Mouse (Mus musculus) neutrophil, adult 5-6 weeks (primary cell): ENCODE results near the gene Rxfp2. TPM values are rescaled to one million over a fixed set of nuclear protein-coding genes. Genes with fewer than 3 reads are reported as not detected.

Experiments
- ATAC-seq: fragments of 151-379, 151-347 bp; 2 replicates; pipeline ENCODE4 v1.8.0; 2017; ENCODE audit warnings: mild to moderate bottlenecking, moderate TSS enrichment; ENCODE audit not compliant: insufficient number of reproducible peaks, poor library complexity, low FRiP score, severe bottlenecking; ENCODE audit errors: extremely low read depth
- total RNA-seq: library from RNA; stranded (forward); fragments of 200-1000 nt; gene quantifications from 2 replicates; pipeline ENCODE4 v1.2.3, GENCODE M21; 2017

The Rxfp2 gene
- total RNA-seq, 1 experiment from 2014 or later = not detected

GRCm38 (mm10) chr5:150032075-150032492 is 13.6 kb downstream of the Rxfp2 start:
- no peak for ATAC-seq

GRCm38 (mm10) chr5:150036286-150036685 is 17.8 kb downstream of the Rxfp2 start:
- no peak for ATAC-seq

DNA sequence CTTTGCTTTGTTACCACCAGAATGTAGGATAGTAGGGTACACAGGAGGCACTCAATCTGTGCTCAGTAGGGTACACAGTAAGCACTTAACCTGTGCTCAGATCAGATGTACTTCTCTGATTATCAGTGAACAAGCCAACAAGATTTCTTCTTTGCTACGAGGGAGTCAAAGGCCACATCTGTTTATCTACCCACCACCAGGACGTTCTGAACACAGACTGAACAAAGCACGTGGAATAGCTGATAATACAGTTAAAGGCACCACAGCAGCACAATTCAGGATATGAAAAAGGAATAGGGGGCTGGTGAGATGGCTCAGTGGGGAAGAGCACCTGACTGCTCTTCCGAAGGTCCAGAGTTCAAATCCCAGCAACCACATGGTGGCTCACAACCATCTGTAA is 18.4 kb downstream of the Rxfp2 start:
- ATAC-seq = no peak

- no peak for ATAC-seq
These were observed 26.1 kb downstream of the Rxfp2 start for GRCm38 (mm10) chr5:150044533-150044932.

- ATAC-seq = no peak
These were observed 28.0 kb downstream of the Rxfp2 start for GRCm38 (mm10) chr5:150046438-150046837.

- ATAC-seq = no peak
These were observed 31.5 kb downstream of the Rxfp2 start for GRCm38 (mm10) chr5:150049946-150050345.

DNA sequence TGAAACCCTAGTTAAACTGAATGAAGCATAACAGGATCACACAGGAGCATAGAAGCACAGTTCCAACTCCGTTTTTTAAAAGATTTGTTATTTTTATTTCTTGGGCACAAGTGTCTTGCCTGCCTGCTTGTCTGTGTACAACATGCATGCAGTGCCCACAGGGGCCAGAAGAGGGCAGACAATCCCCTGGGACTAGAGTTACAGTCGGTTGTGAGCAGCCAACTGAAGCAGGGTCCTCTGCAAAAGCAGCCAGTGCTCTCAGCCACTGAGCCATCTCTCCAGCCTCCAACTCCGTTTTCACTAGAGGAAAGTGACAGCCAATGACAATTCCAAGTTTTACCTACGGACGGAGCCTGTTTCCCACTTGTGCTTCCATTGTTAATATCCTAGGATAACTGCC is 33.4 kb downstream of the Rxfp2 start:
- 0 out of 2 replicates have a peak, but pooled peaks have one; percentile 41 for ATAC-seq

GRCm38 (mm10) chr5:150053294-150053693 is 34.8 kb downstream of the Rxfp2 start:
- ATAC-seq = no peak

DNA sequence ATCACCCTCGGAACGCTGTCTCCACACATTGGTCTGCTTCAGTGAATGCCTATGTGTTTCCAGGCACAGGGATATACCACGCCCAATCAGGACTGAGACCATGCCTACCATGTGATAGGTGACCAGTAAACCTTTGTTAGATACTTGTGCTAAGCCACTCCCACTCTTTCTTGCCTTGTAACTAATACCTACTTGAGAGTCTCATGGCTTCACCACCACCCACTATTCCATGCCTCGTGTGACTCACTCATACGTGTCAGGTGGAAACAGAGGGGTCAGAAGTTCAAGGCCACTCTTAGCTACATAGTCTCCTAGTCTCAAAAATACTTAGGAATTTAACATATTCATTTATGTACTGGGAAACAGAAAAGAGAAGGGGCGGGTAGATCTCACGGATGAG is 35.5 kb downstream of the Rxfp2 start:
- no peak for ATAC-seq

DNA sequence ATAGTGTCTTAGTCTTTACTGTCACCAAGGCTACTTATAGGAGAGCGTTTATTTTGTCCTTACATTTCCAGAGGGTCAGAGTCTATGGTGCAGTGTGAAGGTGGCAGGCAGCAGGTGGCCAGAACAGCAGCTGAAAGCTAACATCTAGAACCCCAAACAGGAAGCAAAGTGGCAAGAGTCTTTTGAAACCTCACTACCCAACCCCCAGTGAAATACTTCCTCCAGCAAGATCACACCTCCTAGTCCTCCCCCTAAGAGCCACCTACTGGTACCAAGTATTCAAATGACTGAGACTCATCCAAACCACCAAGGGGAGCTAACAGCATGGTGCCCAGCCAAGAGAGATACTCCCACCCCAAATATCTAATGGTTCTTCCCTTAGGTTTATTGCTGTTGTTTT is 36.8 kb downstream of the Rxfp2 start:
- peak; percentile 24; the same call in 1 of the 2 replicates for ATAC-seq

GRCm38 (mm10) chr5:150056056-150056455 is 37.6 kb downstream of the Rxfp2 start:
- no peak for ATAC-seq

GRCm38 (mm10) chr5:150058845-150059244 is 40.4 kb downstream of the Rxfp2 start:
- no peak for ATAC-seq

DNA sequence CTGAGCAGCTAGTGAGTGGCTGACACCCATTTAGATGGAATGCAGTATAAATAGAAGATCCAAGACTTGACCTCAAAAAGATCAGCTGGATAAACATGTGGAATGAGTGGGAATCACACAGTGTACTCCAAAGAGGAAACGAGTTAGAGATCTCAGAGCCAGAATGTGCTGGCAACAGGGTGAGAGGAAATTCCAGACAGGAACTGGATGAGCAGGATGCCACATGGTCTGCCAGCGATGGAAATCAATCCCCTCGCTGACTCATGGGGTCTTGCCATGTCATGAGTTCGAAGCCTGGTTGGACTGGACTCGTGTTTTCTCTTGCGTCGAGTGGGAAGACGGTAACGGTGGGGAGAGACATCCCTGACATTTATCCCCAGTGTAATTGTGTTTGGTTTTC is 41.0 kb downstream of the Rxfp2 start:
- ATAC-seq = no peak

GRCm38 (mm10) chr5:150061086-150061485 is 42.6 kb downstream of the Rxfp2 start:
- ATAC-seq = no peak

DNA sequence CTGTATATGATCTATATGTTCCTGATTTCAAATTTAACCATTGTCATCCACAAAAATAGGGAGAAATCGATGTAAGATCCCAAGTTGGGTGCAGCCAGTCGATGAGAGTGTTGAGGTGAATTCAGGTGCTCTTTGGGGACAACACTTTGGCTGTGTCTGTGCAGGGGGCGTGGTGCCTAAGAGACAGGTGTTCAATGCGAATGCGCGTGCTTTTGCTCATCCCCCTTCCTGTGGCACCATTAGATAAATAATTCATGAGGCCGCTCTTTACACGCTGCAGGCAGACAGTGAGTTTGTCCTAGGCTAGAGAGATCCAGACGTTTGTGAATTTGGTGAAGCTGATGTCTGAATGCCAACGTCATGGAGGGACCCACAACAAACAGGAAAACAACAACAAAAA is 45.8 kb downstream of the Rxfp2 start:
- ATAC-seq = no peak

- ATAC-seq = no peak
These were observed 51.6 kb downstream of the Rxfp2 start for GRCm38 (mm10) chr5:150070086-150070485.

GRCm38 (mm10) chr5:150071738-150072137 is 53.3 kb downstream of the Rxfp2 start:
- ATAC-seq = no peak

- no peak for ATAC-seq
These were observed 61.7 kb downstream of the Rxfp2 start for GRCm38 (mm10) chr5:150079866-150080797.

DNA sequence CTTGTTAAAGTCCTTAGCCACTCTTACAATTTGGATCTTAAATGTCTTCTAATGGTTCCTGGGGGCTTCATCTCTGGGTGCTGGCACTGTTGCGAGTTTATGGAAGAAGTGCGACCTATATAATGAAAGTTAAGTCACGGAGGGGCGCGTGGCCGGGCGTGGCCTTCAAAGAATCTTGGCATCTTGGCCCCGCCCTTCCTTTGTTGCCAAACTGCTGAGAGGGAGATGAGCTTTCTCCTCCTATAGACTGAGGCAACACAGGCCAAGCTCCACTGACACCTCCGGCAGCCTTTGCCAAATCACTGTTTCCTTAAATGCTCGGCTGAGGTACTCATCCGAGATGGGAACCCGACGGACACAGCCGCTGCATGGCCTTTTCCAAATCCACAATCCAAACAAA is 64.2 kb downstream of the Rxfp2 start:
- no peak for ATAC-seq

DNA sequence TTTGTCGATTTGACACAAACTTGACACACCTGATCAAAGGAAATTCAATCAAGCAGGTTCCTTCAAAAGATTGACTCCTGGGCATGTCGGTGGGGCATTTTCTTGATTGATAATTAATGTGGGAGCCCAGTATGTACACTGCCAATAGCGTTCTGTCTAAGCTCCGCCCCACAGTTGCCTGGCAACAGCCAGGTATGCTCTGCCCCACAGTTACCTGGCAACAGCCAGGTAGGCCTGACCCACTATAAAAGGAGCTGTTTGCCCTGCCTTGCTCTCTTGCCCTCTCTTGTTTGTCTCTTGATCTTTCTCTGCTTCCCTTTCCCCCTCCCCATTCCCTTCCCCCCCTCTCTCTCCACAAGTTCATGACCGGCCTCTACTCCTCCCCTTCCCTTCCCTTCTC is 64.7 kb downstream of the Rxfp2 start:
- ATAC-seq = no peak

DNA sequence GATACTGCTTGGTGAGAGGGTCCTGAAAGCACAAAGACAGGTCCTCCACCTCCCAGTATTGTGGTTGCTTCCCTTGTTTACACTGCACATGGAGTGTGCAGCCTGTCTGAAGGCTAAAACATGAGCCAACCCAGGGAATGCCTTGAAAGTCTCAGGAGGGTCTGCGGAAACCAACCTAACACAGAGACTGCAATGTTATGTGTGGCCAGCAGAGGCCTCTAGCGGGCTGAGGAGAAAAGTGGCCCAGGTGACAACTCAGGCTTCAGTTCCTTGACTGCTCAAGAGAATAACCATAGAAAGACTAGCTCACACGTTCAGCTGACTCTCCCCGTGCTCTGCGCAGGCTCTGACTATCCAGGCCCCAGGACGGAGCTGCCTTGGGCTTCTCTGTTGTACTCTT is 79.1 kb downstream of the Rxfp2 start:
- ATAC-seq = peak; percentile 94
